Mouse (Mus musculus): ENCODE results near the gene Arnt2. TPM values are rescaled to one million over a fixed set of nuclear protein-coding genes. Genes with fewer than 3 reads are reported as not detected.

The Arnt2 gene
- polyA plus RNA-seq, 1 experiment from 2014 or later, result 5.8 TPM

DNA sequence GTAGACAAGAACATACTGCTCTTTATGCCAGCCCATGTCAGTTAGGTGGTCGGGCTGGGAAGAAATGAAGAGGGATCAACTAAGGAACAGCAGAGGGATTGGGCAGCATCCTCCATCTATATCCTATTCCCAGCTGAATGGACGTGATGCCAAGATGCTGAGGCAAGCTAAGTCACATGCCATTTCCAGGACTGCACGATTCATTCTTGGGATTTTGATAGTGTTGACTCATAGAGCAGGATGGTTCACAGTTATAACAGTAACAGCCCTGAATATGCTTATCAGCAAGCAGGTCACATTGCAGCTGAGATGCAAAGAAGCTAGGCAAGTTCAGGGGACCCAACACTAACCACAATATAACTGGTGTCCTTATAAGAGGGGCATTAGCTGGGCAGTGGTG lies 76.0 kb downstream of the Arnt2 start:
- Histone ChIP-seq H3K9me3 (ENCODE audit: control insufficient read depth, low read length) (no peaks in the 10 kb centered on the region), H3K36me3 (ENCODE audit: control insufficient read depth, insufficient read depth, low read length) (no peaks in the 10 kb centered on the region), H3K27ac (ENCODE audit: low read depth) (no peak overlapping the region), H3K4me3 (ENCODE audit: low read depth, low read length) (no peak overlapping the region), H3K4me1 (replicated peaks; ENCODE audit: control insufficient read depth, insufficient read depth, low read length) (peaks cover 7% of the 10 kb centered on the region), H3K9ac (ENCODE audit: low read length) (no peak overlapping the region), H3K27me3 (replicated peaks; ENCODE audit: control insufficient read depth, insufficient read depth, low read length) (no peaks in the 10 kb centered on the region), H3K4me2 (ENCODE audit: low read length) (no peak overlapping the region)
- no peak for ATAC-seq (replicated peaks; ENCODE audit: low FRiP score, low TSS enrichment, low read depth)
- no peak for DNase-seq (ENCODE audit: low spot score)
- 87% methylated on average over 3 of the region's 3 CpGs for WGBS

- DNase-seq (ENCODE audit: low spot score) (no peak), ATAC-seq (replicated peaks; ENCODE audit: low FRiP score, low TSS enrichment, low read depth) (no peak)
- Histone ChIP-seq H3K4me2 (ENCODE audit: low read length) (no peak overlapping the region), H3K27ac (ENCODE audit: low read depth) (no peak overlapping the region), H3K4me3 (ENCODE audit: low read depth, low read length) (no peak overlapping the region), H3K27me3 (replicated peaks; ENCODE audit: control insufficient read depth, insufficient read depth, low read length) (no peaks in the 10 kb centered on the region), H3K4me1 (replicated peaks; ENCODE audit: control insufficient read depth, insufficient read depth, low read length) (peaks cover 12% of the 10 kb centered on the region), H3K9me3 (ENCODE audit: control insufficient read depth, low read length) (no peaks in the 10 kb centered on the region), H3K36me3 (ENCODE audit: control insufficient read depth, insufficient read depth, low read length) (no peaks in the 10 kb centered on the region), H3K9ac (ENCODE audit: low read length) (no peak overlapping the region)
- 58% methylated on average over 11 of the region's 11 CpGs for WGBS
Measured at GRCm38 (mm10) chr7:84332295-84333168, 77.4 kb downstream of the Arnt2 start.

GRCm38 (mm10) chr7:84329174-84329583 lies 80.8 kb downstream of the Arnt2 start:
- ATAC-seq (replicated peaks; ENCODE audit: low FRiP score, low TSS enrichment, low read depth), result no peak
- Histone ChIP-seq H3K4me1 (replicated peaks; ENCODE audit: control insufficient read depth, insufficient read depth, low read length) (peaks cover 5% of the 10 kb centered on the region; the same call in 1 of the 2 replicates), H3K36me3 (ENCODE audit: control insufficient read depth, insufficient read depth, low read length) (no peaks in the 10 kb centered on the region), H3K4me3 (ENCODE audit: low read depth, low read length) (no peak overlapping the region), H3K9me3 (ENCODE audit: control insufficient read depth, low read length) (no peaks in the 10 kb centered on the region), H3K9ac (ENCODE audit: low read length) (no peak overlapping the region), H3K27me3 (replicated peaks; ENCODE audit: control insufficient read depth, insufficient read depth, low read length) (no peaks in the 10 kb centered on the region), H3K4me2 (ENCODE audit: low read length) (no peak overlapping the region), H3K27ac (ENCODE audit: low read depth) (no peak overlapping the region)
- WGBS, result 23% methylated on average over 1 of the region's 1 CpGs
- no peak for DNase-seq (ENCODE audit: low spot score)

- peaks cover 5% of the 10 kb centered on the region; the same call in 1 of the 2 replicates for H3K4me1 ChIP-seq (replicated peaks; ENCODE audit: control insufficient read depth, insufficient read depth, low read length)
- H3K9me3 ChIP-seq (ENCODE audit: control insufficient read depth, low read length), result no peaks in the 10 kb centered on the region
- DNase-seq (ENCODE audit: low spot score) (no peak), ATAC-seq (replicated peaks; ENCODE audit: low FRiP score, low TSS enrichment, low read depth) (no peak)
- H3K4me2 ChIP-seq (ENCODE audit: low read length), result no peak overlapping the region
- H3K4me3 ChIP-seq (ENCODE audit: low read depth, low read length), result no peak overlapping the region
- no peak overlapping the region for H3K9ac ChIP-seq (ENCODE audit: low read length)
- no peak overlapping the region for H3K27ac ChIP-seq (ENCODE audit: low read depth)
- 70% methylated on average over 1 of the region's 1 CpGs for whole genome bisulfite sequencing
- H3K27me3 ChIP-seq (replicated peaks; ENCODE audit: control insufficient read depth, insufficient read depth, low read length), result no peaks in the 10 kb centered on the region
- no peaks in the 10 kb centered on the region for H3K36me3 ChIP-seq (ENCODE audit: control insufficient read depth, insufficient read depth, low read length)
Measured at GRCm38 (mm10) chr7:84328770-84329169, 81.2 kb downstream of the Arnt2 start.

GRCm38 (mm10) chr7:84325570-84326328 lies 84.2 kb downstream of the Arnt2 start:
- Histone ChIP-seq H3K4me3 (ENCODE audit: low read depth, low read length) (no peak overlapping the region), H3K4me2 (ENCODE audit: low read length) (no peak overlapping the region), H3K4me1 (replicated peaks; ENCODE audit: control insufficient read depth, insufficient read depth, low read length) (peaks cover 5% of the 10 kb centered on the region; the same call in 1 of the 2 replicates), H3K9ac (ENCODE audit: low read length) (no peak overlapping the region), H3K27me3 (replicated peaks; ENCODE audit: control insufficient read depth, insufficient read depth, low read length) (no peaks in the 10 kb centered on the region), H3K36me3 (ENCODE audit: control insufficient read depth, insufficient read depth, low read length) (no peaks in the 10 kb centered on the region), H3K27ac (ENCODE audit: low read depth) (no peak overlapping the region), H3K9me3 (ENCODE audit: control insufficient read depth, low read length) (no peaks in the 10 kb centered on the region)
- WGBS, result 60% methylated on average over 2 of the region's 2 CpGs
- ATAC-seq (replicated peaks; ENCODE audit: low FRiP score, low TSS enrichment, low read depth) (no peak), DNase-seq (ENCODE audit: low spot score) (no peak)

DNA sequence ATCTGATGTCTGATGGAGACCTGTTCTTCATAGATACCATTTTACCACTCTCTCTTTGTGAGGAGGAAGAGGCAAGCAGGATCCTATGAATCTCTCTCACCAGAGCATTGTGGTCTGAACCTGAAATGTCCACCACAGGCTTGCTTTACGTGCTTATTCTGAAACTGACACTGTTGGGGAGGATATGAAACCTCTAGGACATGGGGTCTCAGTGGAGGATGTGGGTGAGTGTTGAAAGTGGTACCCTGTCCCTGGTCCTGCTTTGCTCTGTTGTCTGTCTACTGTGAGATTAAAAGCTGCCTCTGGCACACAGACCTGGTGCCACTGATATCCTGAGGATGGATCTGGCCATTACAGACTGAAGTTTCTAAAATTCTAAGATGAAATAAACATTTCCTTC lies 88.4 kb downstream of the Arnt2 start:
- Histone ChIP-seq H3K27ac (ENCODE audit: low read depth) (no peak overlapping the region), H3K4me3 (ENCODE audit: low read depth, low read length) (no peak overlapping the region), H3K27me3 (replicated peaks; ENCODE audit: control insufficient read depth, insufficient read depth, low read length) (no peaks in the 10 kb centered on the region), H3K36me3 (ENCODE audit: control insufficient read depth, insufficient read depth, low read length) (no peaks in the 10 kb centered on the region), H3K4me2 (ENCODE audit: low read length) (no peak overlapping the region), H3K9ac (ENCODE audit: low read length) (no peak overlapping the region), H3K4me1 (replicated peaks; ENCODE audit: control insufficient read depth, insufficient read depth, low read length) (no peaks in the 10 kb centered on the region), H3K9me3 (ENCODE audit: control insufficient read depth, low read length) (no peaks in the 10 kb centered on the region)
- DNase-seq (ENCODE audit: low spot score) (no peak), ATAC-seq (replicated peaks; ENCODE audit: low FRiP score, low TSS enrichment, low read depth) (no peak)
- 69% methylated on average over 1 of the region's 1 CpGs for WGBS

DNA sequence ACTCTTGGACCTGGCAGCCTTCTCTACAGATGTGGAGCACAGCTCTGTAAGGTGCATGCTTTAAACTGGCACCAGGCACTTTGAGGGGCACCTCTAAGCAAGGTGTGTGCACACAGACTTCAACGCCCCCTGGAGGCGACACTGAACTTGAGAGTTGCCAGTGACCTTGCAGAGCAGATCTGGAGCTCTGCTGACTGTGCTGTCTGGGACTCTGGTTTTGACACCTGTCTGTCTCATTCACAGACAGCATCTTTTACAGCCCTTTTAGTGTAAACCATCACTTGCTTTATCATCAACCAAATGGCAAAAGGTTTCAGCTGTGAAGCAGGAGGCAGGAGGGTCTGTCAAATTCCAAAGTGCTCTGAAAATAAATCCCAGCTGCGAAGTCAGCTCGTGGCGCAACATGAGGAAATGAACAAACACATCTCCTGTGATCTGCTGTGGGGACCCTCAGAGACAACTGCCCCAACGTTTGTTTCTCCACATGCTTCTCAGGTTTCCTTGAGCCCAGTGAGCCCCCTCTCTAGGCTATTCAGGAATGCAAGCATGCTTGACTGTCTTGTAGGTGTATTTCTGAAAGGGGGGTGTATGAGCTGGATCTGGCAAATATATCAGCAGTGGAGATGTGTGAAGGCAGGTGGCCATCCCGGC lies 94.5 kb downstream of the Arnt2 start:
- Histone ChIP-seq H3K4me2 (ENCODE audit: low read length) (no peak overlapping the region), H3K36me3 (ENCODE audit: control insufficient read depth, insufficient read depth, low read length) (no peaks in the 10 kb centered on the region), H3K9me3 (ENCODE audit: control insufficient read depth, low read length) (no peaks in the 10 kb centered on the region), H3K27me3 (replicated peaks; ENCODE audit: control insufficient read depth, insufficient read depth, low read length) (no peaks in the 10 kb centered on the region), H3K4me3 (ENCODE audit: low read depth, low read length) (no peak overlapping the region), H3K27ac (ENCODE audit: low read depth) (no peak overlapping the region), H3K4me1 (replicated peaks; ENCODE audit: control insufficient read depth, insufficient read depth, low read length) (no peaks in the 10 kb centered on the region), H3K9ac (ENCODE audit: low read length) (no peak overlapping the region)
- DNase-seq (ENCODE audit: low spot score) (no peak), ATAC-seq (replicated peaks; ENCODE audit: low FRiP score, low TSS enrichment, low read depth) (no peak)
- 52% methylated on average over 7 of the region's 7 CpGs for WGBS

DNA sequence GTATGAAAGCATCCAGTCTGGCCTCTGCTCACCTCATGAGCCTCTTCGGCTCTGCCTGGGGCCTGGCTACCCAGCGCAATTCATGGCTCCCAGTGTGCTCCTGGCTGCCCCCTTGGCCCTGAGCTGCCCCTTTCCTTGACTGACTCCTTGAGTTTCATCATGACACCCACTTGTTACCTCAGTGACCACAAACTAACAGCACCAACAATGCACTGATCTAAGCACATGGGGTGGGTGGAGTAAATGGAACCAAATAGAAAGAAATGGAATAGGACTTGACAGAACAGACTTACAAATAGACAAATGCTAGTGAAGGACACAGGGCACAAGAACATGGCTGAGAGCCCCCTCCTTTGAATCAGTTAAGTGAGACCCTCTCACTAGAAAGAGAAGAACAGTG lies 95.2 kb downstream of the Arnt2 start:
- no peaks in the 10 kb centered on the region for H3K4me1 ChIP-seq (replicated peaks; ENCODE audit: control insufficient read depth, insufficient read depth, low read length)
- H3K27ac ChIP-seq (ENCODE audit: low read depth), result no peak overlapping the region
- DNase-seq (ENCODE audit: low spot score) (no peak), ATAC-seq (replicated peaks; ENCODE audit: low FRiP score, low TSS enrichment, low read depth) (no peak)
- H3K36me3 ChIP-seq (ENCODE audit: control insufficient read depth, insufficient read depth, low read length), result no peaks in the 10 kb centered on the region
- H3K27me3 ChIP-seq (replicated peaks; ENCODE audit: control insufficient read depth, insufficient read depth, low read length), result no peaks in the 10 kb centered on the region
- 88% methylated on average over 2 of the region's 2 CpGs for WGBS
- no peaks in the 10 kb centered on the region for H3K9me3 ChIP-seq (ENCODE audit: control insufficient read depth, low read length)
- no peak overlapping the region for H3K9ac ChIP-seq (ENCODE audit: low read length)
- H3K4me3 ChIP-seq (ENCODE audit: low read depth, low read length), result no peak overlapping the region
- no peak overlapping the region for H3K4me2 ChIP-seq (ENCODE audit: low read length)

Data from intestine, embryonic 14.5 days (tissue).